Mouse (Mus musculus): Measurements from ENCODE around the gene Best2.

Best2 gene

DNA sequence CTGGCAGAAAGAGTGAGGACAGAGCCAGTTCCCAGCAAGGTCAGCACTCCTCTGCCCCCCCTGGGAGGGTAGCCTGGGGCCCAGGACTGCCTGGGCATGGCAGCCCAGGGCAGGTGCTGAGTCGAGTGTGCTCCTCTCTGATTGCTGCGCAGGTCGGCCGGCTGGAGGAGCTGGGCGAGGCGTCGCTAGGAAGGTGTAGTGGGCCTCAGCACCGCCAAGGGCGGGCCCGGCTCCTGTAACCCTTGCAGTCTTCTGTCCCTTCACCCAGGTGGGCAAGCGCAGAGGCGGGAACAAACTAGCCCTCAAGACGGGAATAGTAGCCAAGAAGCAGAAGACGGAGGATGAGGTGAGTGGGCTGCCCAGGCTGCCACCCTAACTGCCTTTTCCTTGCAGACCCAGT, 14.9 kb upstream of the Best2 start:
- POLR2A ChIA-PET, result interaction anchor here in 3 of 4 experiments (0.6 to 21.2 kb wide), 21 partner anchors 8 to 126 kb away, joined by 3 to 488 read pairs (median 3); partner anchors contain the start of genes Dhps (in 3 of the 3), Best2 (in 2 of the 3), Tnpo2 (in 2 of the 3) and Wdr83os (in 2 of the 3)
- CTCF ChIA-PET, result interaction anchor here in 1 of 4 experiments (1.0 kb wide), 1 partner anchor 16 kb away, joined by 3 read pairs; no protein-coding TSS in a partner anchor

DNA sequence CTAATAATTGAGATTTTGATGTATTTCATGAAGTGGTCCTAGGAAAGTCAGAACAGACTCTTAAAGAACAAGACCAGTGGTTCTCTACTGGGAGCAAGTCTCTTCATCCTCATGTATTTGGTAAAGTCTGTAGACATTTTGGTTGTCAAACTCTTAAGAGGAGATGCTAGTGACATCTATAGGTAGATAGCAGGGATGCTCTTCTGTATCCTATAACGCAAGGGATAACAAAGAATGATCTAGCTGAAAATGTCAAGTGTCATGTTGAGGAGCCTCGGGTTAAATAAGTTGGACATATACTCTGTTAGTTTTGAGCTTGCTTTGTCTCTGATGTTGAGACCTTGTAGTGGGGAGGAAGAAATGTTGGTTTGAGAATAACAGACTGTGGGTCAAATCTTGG, 13.6 kb upstream of the Best2 start:
- ChIA-PET POLR2A (interaction anchor here (0.6 to 21.2 kb wide), 13 partner anchors 9 to 52 kb away, joined by 3 to 488 read pairs (median 9); partner anchors contain the start of genes Tnpo2 (in 4 of the 4), Best2 (in 2 of the 4) and Dhps (in 1 of the 4)), CTCF (no interaction called here)

DNA sequence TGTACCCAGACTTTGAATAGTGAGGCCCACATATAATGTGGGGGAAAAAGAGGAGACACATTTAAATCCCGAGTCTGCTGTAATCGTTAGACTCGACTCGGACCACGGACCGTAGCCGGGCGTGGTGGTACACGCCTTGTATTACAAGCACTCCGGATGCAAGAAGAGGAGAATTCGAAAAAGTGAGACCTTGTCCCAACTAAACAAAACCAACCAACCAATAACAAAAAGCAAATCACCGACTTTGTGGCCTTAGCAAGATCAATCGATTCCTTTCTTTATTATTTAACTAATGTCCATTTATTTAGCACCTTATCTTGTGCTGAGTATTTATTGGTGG, 13.2 kb upstream of the Best2 start:
- CTCF ChIA-PET, result interaction anchor here in 1 of 4 experiments (1.3 to 1.5 kb wide), 2 partner anchors 14 to 52 kb away, joined by 4 to 9 read pairs; partner anchors contain the start of gene Best2
- POLR2A ChIA-PET, result interaction anchor here (0.6 to 21.2 kb wide), 34 partner anchors 9 to 445 kb away, joined by 3 to 488 read pairs (median 14); partner anchors contain the start of genes Tnpo2 (in 4 of the 4), Junb (in 3 of the 4), Best2 (in 2 of the 4) and Calr (in 2 of the 4)

DNA sequence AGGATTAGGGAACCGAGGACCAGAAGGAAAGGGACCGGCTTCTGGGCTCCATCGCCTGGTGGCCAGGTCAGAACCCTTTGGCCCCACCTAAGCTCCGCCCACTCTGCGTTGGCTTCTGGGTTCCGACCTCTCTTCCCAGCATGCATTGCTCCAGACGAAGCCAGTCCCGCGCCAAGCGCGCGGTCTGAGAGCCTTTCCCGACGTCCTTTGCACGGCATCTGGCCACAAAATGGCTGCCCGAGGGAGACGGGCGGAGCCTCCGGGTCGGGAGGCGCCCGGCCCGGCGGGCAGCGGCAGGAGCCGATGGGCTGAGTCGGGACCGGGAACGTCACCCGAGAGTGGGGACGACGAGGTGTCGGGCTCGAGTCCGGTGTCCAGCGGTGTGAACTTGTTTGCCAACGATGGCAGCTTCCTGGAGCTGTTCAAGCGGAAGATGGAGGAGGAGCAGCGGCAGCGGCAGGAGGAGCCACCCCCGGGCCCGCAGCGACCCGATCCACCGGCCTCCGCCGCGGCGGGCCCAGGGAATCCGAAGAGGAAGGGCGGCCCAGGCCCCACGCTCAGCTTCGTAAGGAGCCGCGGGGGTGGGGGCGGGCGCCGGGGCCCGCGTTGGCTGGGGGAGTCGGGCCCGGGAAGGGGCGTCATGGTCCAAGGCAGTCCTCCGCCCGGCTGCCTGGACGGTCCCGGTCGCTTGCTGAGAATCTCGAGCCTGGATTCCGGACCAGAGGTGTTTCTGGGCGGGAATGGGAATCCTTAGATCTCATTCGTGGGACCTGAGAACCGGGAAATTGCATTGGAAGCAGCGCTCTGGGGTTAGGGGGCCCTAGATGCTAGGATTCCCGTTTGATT, 12.6 kb upstream of the Best2 start, which contains the start of gene Trir:
Trir (plus strand) TSS at position 154 of the 846 bp plus-strand sequence.
- ChIA-PET CTCF (interaction anchor here in 3 of 4 experiments (0.9 to 2.1 kb wide), 10 partner anchors 13 to 124 kb away, joined by 3 to 16 read pairs (median 4); partner anchors contain the start of gene Best2 (in 1 of the 3)), POLR2A (interaction anchor here (0.5 to 21.2 kb wide), 96 partner anchors 8 to 542 kb away, joined by 3 to 488 read pairs (median 5); partner anchors contain the start of genes Dhps (in 4 of the 4), Hook2 (in 3 of the 4), Junb (in 3 of the 4) and Man2b1 (in 3 of the 4))

- ChIA-PET CTCF (interaction anchor here in 2 of 4 experiments (0.5 to 2.1 kb wide), 6 partner anchors 9 to 51 kb away, joined by 3 to 16 read pairs (median 3); partner anchors contain the start of gene Tnpo2 (in 1 of the 2)), POLR2A (interaction anchor here (0.6 to 21.2 kb wide), 61 partner anchors 9 to 376 kb away, joined by 3 to 488 read pairs (median 6); partner anchors contain the start of genes Tnpo2 (in 4 of the 4), Dhps (in 3 of the 4), Hook2 (in 3 of the 4) and Junb (in 3 of the 4))
Measured at GRCm38 (mm10) chr8:85025098-85025932, 11.0 kb upstream of the Best2 start, which contains the start of gene Asna1. TSS of gene Asna1 (minus strand) at chr8:85025281.

DNA sequence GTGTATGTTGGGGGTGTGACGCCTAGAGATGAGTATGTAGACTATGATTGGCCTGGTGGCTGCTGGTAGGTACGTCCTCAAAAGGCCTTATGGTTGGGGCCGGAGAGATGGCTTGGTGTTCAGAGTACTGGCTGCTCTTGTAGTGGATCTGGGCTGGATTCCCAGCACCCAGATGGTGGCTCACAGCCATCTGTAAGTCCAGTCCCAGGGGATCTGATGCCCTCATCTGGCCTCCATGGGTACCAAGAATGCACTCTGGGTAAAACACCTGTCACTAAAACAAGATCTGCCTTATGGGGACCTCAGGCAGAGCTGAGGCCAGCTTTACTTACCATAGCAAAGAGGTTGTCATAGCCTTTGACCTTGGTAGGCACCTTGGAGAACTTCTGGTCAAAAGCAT, 9.5 kb upstream of the Best2 start:
- ChIA-PET CTCF (interaction anchor here in 2 of 4 experiments (0.9 to 1.4 kb wide), 5 partner anchors 10 to 56 kb away, joined by 3 read pairs; partner anchors contain the start of gene Best2 (in 1 of the 2)), POLR2A (interaction anchor here in 3 of 4 experiments (0.5 to 21.2 kb wide), 21 partner anchors 8 to 270 kb away, joined by 3 to 488 read pairs (median 6); partner anchors contain the start of genes Best2 (in 2 of the 3), Dhps (in 2 of the 3), Tnpo2 (in 2 of the 3) and Calr (in 1 of the 3))

GRCm38 (mm10) chr8:85021514-85022055, 7.3 kb upstream of the Best2 start:
- ChIA-PET CTCF (interaction anchor here (0.7 to 1.6 kb wide), 8 partner anchors 8 to 55 kb away, joined by 3 to 10 read pairs (median 4); no protein-coding TSS in a partner anchor), POLR2A (interaction anchor here in 3 of 4 experiments (0.6 to 21.2 kb wide), 24 partner anchors 8 to 175 kb away, joined by 3 to 488 read pairs (median 4); partner anchors contain the start of genes Tnpo2 (in 3 of the 3), Calr (in 1 of the 3), Dhps (in 1 of the 3) and Junb (in 1 of the 3))

- ChIA-PET POLR2A (interaction anchor here (0.6 to 21.2 kb wide), 50 partner anchors 9 to 1866 kb away, joined by 3 to 488 read pairs (median 5); partner anchors contain the start of genes Trir (in 4 of the 4), Asna1 (in 2 of the 4), Dhps (in 2 of the 4) and Junb (in 2 of the 4)), CTCF (interaction anchor here (0.6 to 3.4 kb wide), 18 partner anchors 8 to 1568 kb away, joined by 3 to 17 read pairs (median 4); no protein-coding TSS in a partner anchor)
Measured at GRCm38 (mm10) chr8:85017209-85017608, 2.9 kb upstream of the Best2 start.

DNA sequence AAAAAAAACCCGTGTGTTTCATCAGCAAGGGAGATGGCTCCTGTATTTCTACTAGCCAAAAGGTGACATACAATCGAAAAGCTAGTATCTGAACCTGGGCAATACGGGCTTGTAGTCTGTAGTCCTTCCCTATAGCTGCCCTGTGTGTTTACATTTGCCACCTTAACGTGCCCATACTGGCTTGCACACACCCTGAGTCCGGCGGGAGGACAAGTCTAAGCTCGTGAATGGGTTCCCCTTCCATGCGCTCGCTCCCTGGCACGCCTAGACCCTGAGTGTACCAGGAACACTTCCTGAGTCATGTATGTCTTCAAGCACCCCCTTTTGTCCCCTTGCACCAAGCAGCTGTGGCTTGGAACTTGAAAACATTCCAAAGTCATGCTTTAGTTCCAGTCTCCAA, 2.4 kb upstream of the Best2 start:
- ChIA-PET POLR2A (interaction anchor here (0.6 to 21.2 kb wide), 54 partner anchors 9 to 1866 kb away, joined by 3 to 488 read pairs (median 5); partner anchors contain the start of genes Trir (in 4 of the 4), Asna1 (in 2 of the 4), Dhps (in 2 of the 4) and Junb (in 2 of the 4)), CTCF (interaction anchor here (0.6 to 3.4 kb wide), 17 partner anchors 9 to 1569 kb away, joined by 3 to 17 read pairs (median 5); no protein-coding TSS in a partner anchor)

- ChIA-PET CTCF (interaction anchor here (0.5 to 1.9 kb wide), 49 partner anchors 8 to 515 kb away, joined by 3 to 14 read pairs (median 4); partner anchors contain the start of genes Hook2 (in 3 of the 4), Dhps (in 2 of the 4), Trir (in 2 of the 4) and Asna1 (in 1 of the 4)), POLR2A (interaction anchor here (0.5 to 21.2 kb wide), 58 partner anchors 8 to 190 kb away, joined by 3 to 488 read pairs (median 4); partner anchors contain the start of genes Dhps (in 3 of the 4), Junb (in 3 of the 4), Tnpo2 (in 3 of the 4) and Trir (in 3 of the 4))
Measured at GRCm38 (mm10) chr8:85013230-85013840, 996 bp downstream of the Best2 start.

- ChIA-PET POLR2A (interaction anchor here in 1 of 4 experiments (2.1 to 6.3 kb wide), 3 partner anchors 25 to 61 kb away, joined by 5 to 41 read pairs (median 24); partner anchors contain the start of genes Dhps, Junb and Tnpo2), CTCF (no interaction called here)
Measured at GRCm38 (mm10) chr8:85011242-85011641, 3.1 kb downstream of the Best2 start.

DNA sequence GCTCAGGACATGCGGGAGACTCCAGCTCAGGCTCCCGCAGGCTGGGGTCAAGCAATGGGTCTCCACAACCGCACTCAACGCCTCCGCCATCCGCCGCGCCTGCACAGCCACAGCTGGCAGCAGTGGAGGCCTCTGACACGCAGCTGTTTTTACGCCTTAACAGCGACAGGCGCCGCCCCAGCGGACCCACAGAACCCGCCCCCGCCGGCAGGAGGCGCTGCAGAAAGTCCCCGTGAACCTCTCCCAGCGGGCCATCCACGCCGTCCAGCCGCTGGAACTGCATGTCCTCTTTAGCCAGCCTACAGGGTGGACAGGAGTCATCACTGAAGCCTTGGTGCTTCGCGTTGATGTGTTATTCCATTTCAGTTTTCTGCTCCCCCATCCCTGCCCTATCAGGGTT, 6.6 kb downstream of the Best2 start:
- CTCF ChIA-PET, result interaction anchor here (0.6 to 4.0 kb wide), 40 partner anchors 8 to 299 kb away, joined by 3 to 49 read pairs (median 4); partner anchors contain the start of genes Hook2 (in 2 of the 4), Tnpo2 (in 2 of the 4), Asna1 (in 1 of the 4) and Dnase2a (in 1 of the 4)
- POLR2A ChIA-PET, result interaction anchor here (0.6 to 6.3 kb wide), 28 partner anchors 9 to 92 kb away, joined by 3 to 41 read pairs (median 4); partner anchors contain the start of genes Dhps (in 2 of the 4), Junb (in 2 of the 4), Trir (in 2 of the 4) and Asna1 (in 1 of the 4)

GRCm38 (mm10) chr8:84997649-84998295, 16.6 kb downstream of the Best2 start:
- CTCF ChIA-PET, result interaction anchor here (0.5 to 6.5 kb wide), 50 partner anchors 8 to 485 kb away, joined by 3 to 81 read pairs (median 4); partner anchors contain the start of genes Junb (in 2 of the 4), Prdx2 (in 2 of the 4), Tnpo2 (in 2 of the 4) and Dnase2a (in 1 of the 4)

DNA sequence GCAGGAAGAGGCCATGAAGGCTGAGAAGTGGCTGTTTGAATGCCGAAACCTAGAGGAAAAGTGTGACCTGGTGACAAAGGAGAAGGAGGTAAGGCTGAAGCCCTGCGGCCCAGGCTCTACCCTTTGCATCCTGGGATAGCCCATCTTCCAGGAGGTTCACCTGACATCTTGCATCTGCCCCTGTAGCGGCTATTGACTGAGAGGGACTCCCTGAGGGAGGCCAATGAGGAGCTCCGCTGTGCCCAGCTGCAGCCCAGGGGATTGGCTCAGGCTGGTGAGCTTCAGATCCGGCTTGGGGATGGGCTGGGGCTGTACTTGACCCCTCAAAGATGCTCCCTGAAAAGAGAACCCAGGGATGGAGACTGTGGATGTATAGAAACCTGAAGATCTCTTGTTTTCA, 17.4 kb downstream of the Best2 start:
- ChIA-PET CTCF (interaction anchor here (0.6 to 6.5 kb wide), 33 partner anchors 9 to 105 kb away, joined by 3 to 81 read pairs (median 4); partner anchors contain the start of genes Junb (in 2 of the 4), Man2b1 (in 1 of the 4) and Tnpo2 (in 1 of the 4)), POLR2A (interaction anchor here (0.6 to 27.3 kb wide), 37 partner anchors 7 to 196 kb away, joined by 3 to 992 read pairs (median 8); partner anchors contain the start of genes Dhps (in 3 of the 4), Junb (in 3 of the 4), Asna1 (in 2 of the 4) and Gm49661 (in 2 of the 4))

More at GRCm38 (mm10) chr8:84997649-84998295, 16.6 kb downstream of the Best2 start:
- POLR2A ChIA-PET, result interaction anchor here (0.6 to 27.3 kb wide), 55 partner anchors 8 to 197 kb away, joined by 3 to 992 read pairs (median 5); partner anchors contain the start of genes Dhps (in 3 of the 4), Junb (in 3 of the 4), Trir (in 3 of the 4) and Asna1 (in 2 of the 4)
